Mouse (Mus musculus) kidney, postnatal 0 days (tissue): ENCODE data around the gene Fam107b. TPM values are rescaled to one million over a fixed set of nuclear protein-coding genes. Genes with fewer than 3 reads are reported as not detected.

Experiments used
- ATAC-seq: fragments of 200-750 bp; cut with Nextera tagmentation; replicated peaks from 2 replicates; pipeline ENCODE4 v1.8.0; 2017; ENCODE audit warnings: low read depth, moderate number of reproducible peaks, moderate TSS enrichment, moderate library complexity; ENCODE audit not compliant: low FRiP score
- DNase-seq: peaks from one replicate; pipeline ENCODE4 v3.0.0-alpha.2; 2016; ENCODE audit warnings: low spot score
- H3K27ac ChIP-seq: fragments of 300-500 bp; sonication (generic); 2 replicates; pipeline ENCODE4 v1.5.1; 2014; ENCODE audit warnings: mild to moderate bottlenecking
- H3K27me3 ChIP-seq: fragments of 300-500 bp; sonication (generic); 2 replicates; pipeline ENCODE4 v1.6.1; 2014; ENCODE audit warnings: low read length, mixed read lengths; ENCODE audit not compliant: insufficient read depth
- H3K36me3 ChIP-seq: fragments of 300-500 bp; sonication (generic); 2 replicates; pipeline ENCODE4 v1.6.1; 2014; ENCODE audit warnings: low read length, mixed read lengths; ENCODE audit not compliant: insufficient read depth
- H3K4me1 ChIP-seq: fragments of 300-500 bp; sonication (generic); replicated peaks from 2 replicates; pipeline ENCODE4 v1.6.1; 2014; ENCODE audit warnings: antibody characterized with exemption, low read length, mixed read lengths; ENCODE audit not compliant: insufficient read depth
- H3K4me2 ChIP-seq: fragments of 300-500 bp; sonication (generic); 2 replicates; pipeline ENCODE4 v1.6.1; 2014; ENCODE audit warnings: mild to moderate bottlenecking, low read length, moderate library complexity, mixed read lengths
- H3K4me3 ChIP-seq: fragments of 300-500 bp; sonication (generic); replicated peaks from 2 replicates; pipeline ENCODE4 v1.5.1; 2014; ENCODE audit warnings: low read depth, low read length
- H3K9ac ChIP-seq: fragments of 300-500 bp; sonication (generic); 2 replicates; pipeline ENCODE4 v1.6.1; 2014; ENCODE audit warnings: low read depth, low read length
- H3K9me3 ChIP-seq: fragments of 300-500 bp; sonication (generic); replicated peaks from 2 replicates; pipeline ENCODE4 v1.6.1; 2016; ENCODE audit warnings: low read length, inconsistent platforms, mixed read lengths
- CTCF ChIP-seq: IDR thresholded peaks from 2 replicates; pipeline ENCODE4 v1.5.1; 2016; ENCODE audit warnings: antibody characterized with exemption, low read depth, mild to moderate bottlenecking, moderate library complexity
- WGBS: fragments of 180-500 bp; shearing (Covaris S2); extraction: QIAGEN DNeasy Blood & Tissue Kit; methylation state at CpG from one replicate; pipeline ENCODE4 v1.1.7; 2014; 5-methylcytosine and 5-hydroxymethylcytosine counted together
- polyA plus RNA-seq: library from polyadenylated mRNA; unstranded; fragments of >200 nt; fragmentation: Nextera tagmentation; extraction: Ambion mirVana; gene quantifications from 2 replicates; pipeline ENCODE4 v1.2.1, GENCODE M21; 2015

Gene Fam107b
- polyA plus RNA-seq, 1 experiment from 2014 or later = 62.6 TPM

GRCm38 (mm10) chr2:3683751-3684229 lies 113.5 kb downstream of the Fam107b start:
- no peak overlapping the region for H3K4me2 ChIP-seq
- ATAC-seq (no peak), DNase-seq (peak; percentile 55)
- H3K9ac ChIP-seq = no peak overlapping the region
- no peak overlapping the region for H3K27ac ChIP-seq
- no peaks in the 10 kb centered on the region for H3K4me1 ChIP-seq
- H3K4me3 ChIP-seq = no peak overlapping the region
- no peaks in the 10 kb centered on the region for H3K27me3 ChIP-seq
- no peak for TF ChIP-seq CTCF
- WGBS = 21% methylated on average over 6 of the region's 6 CpGs
- H3K9me3 ChIP-seq = no peaks in the 10 kb centered on the region
- H3K36me3 ChIP-seq = no peaks in the 10 kb centered on the region

- WGBS = 63% methylated on average over 4 of the region's 4 CpGs
- Histone ChIP-seq H3K4me2 (no peak overlapping the region), H3K27me3 (no peaks in the 10 kb centered on the region), H3K4me1 (no peaks in the 10 kb centered on the region), H3K36me3 (no peaks in the 10 kb centered on the region), H3K27ac (no peak overlapping the region), H3K9ac (no peak overlapping the region), H3K9me3 (no peaks in the 10 kb centered on the region), H3K4me3 (no peak overlapping the region)
- TF ChIP-seq CTCF = no peak
- ATAC-seq (no peak), DNase-seq (no peak)
Measured at GRCm38 (mm10) chr2:3690221-3690620, 119.9 kb downstream of the Fam107b start.

GRCm38 (mm10) chr2:3692833-3693232 lies 122.5 kb downstream of the Fam107b start:
- Histone ChIP-seq H3K36me3 (no peaks in the 10 kb centered on the region), H3K4me3 (no peak overlapping the region), H3K4me2 (no peak overlapping the region), H3K9ac (no peak overlapping the region), H3K4me1 (no peaks in the 10 kb centered on the region), H3K27ac (no peak overlapping the region), H3K27me3 (no peaks in the 10 kb centered on the region), H3K9me3 (no peaks in the 10 kb centered on the region)
- TF ChIP-seq CTCF = no peak
- ATAC-seq (no peak), DNase-seq (no peak)
- 84% methylated on average over 2 of the region's 2 CpGs for WGBS

- Histone ChIP-seq H3K36me3 (no peaks in the 10 kb centered on the region), H3K4me3 (no peak overlapping the region), H3K4me2 (no peak overlapping the region), H3K4me1 (no peaks in the 10 kb centered on the region), H3K9ac (no peak overlapping the region), H3K9me3 (no peaks in the 10 kb centered on the region), H3K27me3 (no peaks in the 10 kb centered on the region), H3K27ac (no peak overlapping the region)
- DNase-seq (no peak), ATAC-seq (no peak)
- no peak for TF ChIP-seq CTCF
- WGBS = 80% methylated on average over 5 of the region's 5 CpGs
Measured at GRCm38 (mm10) chr2:3695900-3696299, 125.6 kb downstream of the Fam107b start.

GRCm38 (mm10) chr2:3700368-3700767 lies 130.1 kb downstream of the Fam107b start:
- DNase-seq (no peak), ATAC-seq (no peak)
- no peak for TF ChIP-seq CTCF
- Histone ChIP-seq H3K27ac (no peak overlapping the region; the same call in 1 of the 2 replicates), H3K36me3 (no peaks in the 10 kb centered on the region), H3K27me3 (no peaks in the 10 kb centered on the region), H3K4me1 (0 out of 2 replicates have a peak, but pooled peaks cover 10% of the 10 kb centered on the region), H3K9ac (no peak overlapping the region), H3K4me3 (no peak overlapping the region), H3K9me3 (no peaks in the 10 kb centered on the region), H3K4me2 (no peak overlapping the region)
- WGBS = 50% methylated on average over 1 of the region's 1 CpGs

GRCm38 (mm10) chr2:3702640-3703190 lies 132.4 kb downstream of the Fam107b start:
- ATAC-seq (no peak), DNase-seq (no peak)
- Histone ChIP-seq H3K4me1 (0 out of 2 replicates have a peak, but pooled peaks cover 10% of the 10 kb centered on the region), H3K9me3 (no peaks in the 10 kb centered on the region), H3K36me3 (no peaks in the 10 kb centered on the region), H3K9ac (no peak overlapping the region), H3K4me3 (no peak overlapping the region), H3K4me2 (no peak overlapping the region), H3K27me3 (no peaks in the 10 kb centered on the region), H3K27ac (no peak overlapping the region)
- WGBS = 62% methylated on average over 7 of the region's 7 CpGs
- TF ChIP-seq CTCF = no peak

- no peak for TF ChIP-seq CTCF
- DNase-seq (no peak), ATAC-seq (no peak)
- H3K27ac ChIP-seq = peak overlapping the region; percentile 84
- WGBS = 38% methylated on average over 2 of the region's 2 CpGs
- H3K36me3 ChIP-seq = no peaks in the 10 kb centered on the region
- H3K27me3 ChIP-seq = no peaks in the 10 kb centered on the region
- H3K9ac ChIP-seq = no peak overlapping the region
- 0 out of 2 replicates have a peak, but pooled peaks cover 10% of the 10 kb centered on the region for H3K4me1 ChIP-seq
- no peak overlapping the region for H3K4me2 ChIP-seq
- H3K4me3 ChIP-seq = no peak overlapping the region
- no peaks in the 10 kb centered on the region for H3K9me3 ChIP-seq
Measured at GRCm38 (mm10) chr2:3703806-3704205, 133.5 kb downstream of the Fam107b start.
